Comparison of ENCODE assay signal across 14 mouse cellular contexts in the genomic region with DNA sequence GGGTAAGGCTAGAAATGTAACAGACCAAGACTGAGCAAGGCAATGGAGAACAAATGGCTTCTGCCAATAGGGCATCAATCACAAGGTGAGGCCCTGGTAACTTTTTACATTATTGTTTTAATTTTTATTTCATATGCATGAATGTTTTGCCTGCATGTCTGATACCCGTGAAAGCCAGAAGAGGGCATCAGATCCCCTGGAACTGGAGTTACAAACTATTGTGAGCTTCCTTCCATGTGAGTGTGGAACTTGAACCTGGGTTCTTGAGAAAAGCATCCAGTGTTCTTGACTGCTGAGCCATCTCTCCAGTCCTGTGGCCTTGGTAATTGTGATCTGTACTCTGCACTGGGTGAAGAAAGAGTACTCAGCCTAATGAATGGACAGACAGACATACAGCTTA.
DNase-seq lines count a peak whose midpoint lies in the region; ATAC-seq and TF ChIP-seq lines count a peak whose summit lies in the region.
"Had no signal": no experiment of that assay in that cellular context is flagged by ENCODE, and none has a peak within 500 bp of the region (broad histone marks: within the 10 kb centered on the region; RNA-seq: fewer than 3 reads in every experiment).

No protein-coding gene starts in this region.

- no peak for ATAC-seq in hindbrain, embryonic 11.5 days (ENCODE audit: low FRiP score)
- ATAC-seq in hindbrain, embryonic 13.5 days (ENCODE audit: low FRiP score), result no peak
- ATAC-seq in midbrain, embryonic 14.5 days (ENCODE audit: low FRiP score, low TSS enrichment), result no peak
- no peak for ATAC-seq in midbrain, embryonic 13.5 days

- peaks cover 11% of the 10 kb centered on the region for H3K4me1 ChIP-seq in cerebellum, adult 2 months (ENCODE audit: control insufficient read depth, insufficient read depth, low read length)
- H3K4me1 ChIP-seq in hindbrain, embryonic 11.5 days (replicated peaks; ENCODE audit: control insufficient read depth, insufficient read depth, low read length), result no peaks in the 10 kb centered on the region
- peaks cover 7% of the 10 kb centered on the region for H3K4me1 ChIP-seq in hindbrain, embryonic 13.5 days (replicated peaks)
- no peaks in the 10 kb centered on the region for H3K4me1 ChIP-seq in midbrain, embryonic 14.5 days (ENCODE audit: control insufficient read depth, insufficient read depth, low read length)
- H3K4me1 ChIP-seq in midbrain, embryonic 13.5 days (replicated peaks), result peaks cover 10% of the 10 kb centered on the region
- H3K4me1 ChIP-seq: embryonic facial prominence, embryonic 10.5 days; liver, embryonic 15.5 days had no signal

- peak; percentile 29; the same call in 1 of the 2 replicates for TF ChIP-seq CTCF in cerebellum, adult 2 months (IDR thresholded peaks at IDR 0.05; ENCODE audit: borderline replicate concordance, insufficient read depth, low read depth, low read length)
- peak; percentile 43; the same call in 1 of the 2 replicates for TF ChIP-seq CTCF in brain, embryonic 14.5 days (IDR thresholded peaks at IDR 0.05; ENCODE audit: borderline replicate concordance, extremely low read depth, insufficient read depth, insufficient read length)

- no peak overlapping the region for H3K4me2 ChIP-seq in hindbrain, embryonic 11.5 days (replicated peaks; ENCODE audit: low read depth, low read length)
- H3K4me2 ChIP-seq in hindbrain, embryonic 13.5 days, result no peak overlapping the region
- H3K4me2 ChIP-seq in midbrain, embryonic 14.5 days (ENCODE audit: low read length), result no peak overlapping the region
- no peak overlapping the region for H3K4me2 ChIP-seq in midbrain, embryonic 13.5 days (replicated peaks)
- H3K4me2 ChIP-seq: liver, embryonic 15.5 days had no signal

- no peak overlapping the region for H3K27ac ChIP-seq in cerebellum, adult 2 months (ENCODE audit: insufficient read depth, low read length)
- H3K27ac ChIP-seq in hindbrain, embryonic 11.5 days (ENCODE audit: low read depth, low read length), result no peak overlapping the region
- no peak overlapping the region for H3K27ac ChIP-seq in hindbrain, embryonic 13.5 days
- H3K27ac ChIP-seq in midbrain, embryonic 14.5 days (replicated peaks; ENCODE audit: low read depth, low read length), result no peak overlapping the region
- no peak overlapping the region for H3K27ac ChIP-seq in midbrain, embryonic 13.5 days
- H3K27ac ChIP-seq: embryonic facial prominence, embryonic 10.5 days; liver, embryonic 15.5 days; macrophage had no signal

- H3K9ac ChIP-seq in hindbrain, embryonic 11.5 days (ENCODE audit: low read depth, low read length), result no peak overlapping the region
- H3K9ac ChIP-seq in hindbrain, embryonic 13.5 days, result no peak overlapping the region
- no peak overlapping the region for H3K9ac ChIP-seq in midbrain, embryonic 14.5 days (replicated peaks; ENCODE audit: low read length)
- H3K9ac ChIP-seq in midbrain, embryonic 13.5 days (replicated peaks), result no peak overlapping the region
- H3K9ac ChIP-seq: liver, embryonic 15.5 days had no signal

- H3K4me3 ChIP-seq in cerebellum, adult 2 months (replicated peaks; ENCODE audit: insufficient read depth, low read depth, low read length), result no peak overlapping the region
- no peak overlapping the region for H3K4me3 ChIP-seq in hindbrain, embryonic 11.5 days (ENCODE audit: low read depth, low read length)
- no peak overlapping the region for H3K4me3 ChIP-seq in hindbrain, embryonic 13.5 days
- no peak overlapping the region for H3K4me3 ChIP-seq in midbrain, embryonic 14.5 days (replicated peaks; ENCODE audit: low read depth, low read length)
- no peak overlapping the region for H3K4me3 ChIP-seq in midbrain, embryonic 13.5 days (replicated peaks)
- H3K4me3 ChIP-seq: embryonic facial prominence, embryonic 10.5 days; liver, embryonic 15.5 days had no signal

- no peaks in the 10 kb centered on the region for H3K27me3 ChIP-seq in cerebellum, adult 2 months (ENCODE audit: control insufficient read depth, insufficient read depth, low read length)
- H3K27me3 ChIP-seq in hindbrain, embryonic 11.5 days (ENCODE audit: control insufficient read depth, insufficient read depth, low read length), result no peaks in the 10 kb centered on the region
- no peaks in the 10 kb centered on the region for H3K27me3 ChIP-seq in hindbrain, embryonic 13.5 days
- H3K27me3 ChIP-seq in midbrain, embryonic 14.5 days (ENCODE audit: control insufficient read depth, insufficient read depth, low read length), result no peaks in the 10 kb centered on the region
- H3K27me3 ChIP-seq in midbrain, embryonic 13.5 days, result no peaks in the 10 kb centered on the region
- H3K27me3 ChIP-seq: liver, embryonic 15.5 days had no signal

- no peaks in the 10 kb centered on the region for H3K9me3 ChIP-seq in hindbrain, embryonic 11.5 days (ENCODE audit: control insufficient read depth, low read length)
- H3K9me3 ChIP-seq in hindbrain, embryonic 13.5 days, result no peaks in the 10 kb centered on the region
- no peaks in the 10 kb centered on the region for H3K9me3 ChIP-seq in midbrain, embryonic 14.5 days (ENCODE audit: control insufficient read depth, low read length)
- no peaks in the 10 kb centered on the region for H3K9me3 ChIP-seq in midbrain, embryonic 13.5 days
- H3K9me3 ChIP-seq: embryonic facial prominence, embryonic 10.5 days; liver, embryonic 15.5 days had no signal

- WGBS in cerebellum, adult 2 months, result 41% methylated on average over 1 of the region's 1 CpGs
- 44% methylated on average over 1 of the region's 1 CpGs for WGBS in hindbrain, embryonic 11.5 days
- 32% methylated on average over 1 of the region's 1 CpGs for WGBS in hindbrain, embryonic 13.5 days
- WGBS in midbrain, embryonic 14.5 days, result 39% methylated on average over 1 of the region's 1 CpGs
- WGBS in midbrain, embryonic 13.5 days, result 44% methylated on average over 1 of the region's 1 CpGs

- no peaks in the 10 kb centered on the region for H3K36me3 ChIP-seq in hindbrain, embryonic 11.5 days (ENCODE audit: control insufficient read depth, insufficient read depth, low read length)
- no peaks in the 10 kb centered on the region for H3K36me3 ChIP-seq in hindbrain, embryonic 13.5 days
- H3K36me3 ChIP-seq in midbrain, embryonic 14.5 days (ENCODE audit: control insufficient read depth, insufficient read depth, low read length), result no peaks in the 10 kb centered on the region
- H3K36me3 ChIP-seq in midbrain, embryonic 13.5 days, result no peaks in the 10 kb centered on the region
- H3K36me3 ChIP-seq: embryonic facial prominence, embryonic 10.5 days; liver, embryonic 15.5 days had no signal

- peak in 1 of 2 experiments; percentile 39 for DNase-seq in cerebellum, adult 2 months
- no peak for DNase-seq in cerebellum, adult 8-10 months
- peak; percentile 10 for DNase-seq in hindbrain, embryonic 11.5 days (ENCODE audit: low spot score)
- DNase-seq in midbrain, embryonic 14.5 days, result peak; percentile 47
- DNase-seq in brain, embryonic 14.5 days (ENCODE audit: low read depth), result peak; percentile 31
- DNase-seq in gastrocnemius, postnatal 4 days (ENCODE audit: low spot score in 2 of 2), result no peak
- DNase-seq: B cell, adult 2 months; kidney, postnatal 10 days; thymus, adult 18-20 months had no signal

- no peak for TF ChIP-seq POLR2A in cerebellum, adult 2 months (IDR thresholded peaks at IDR 0.05; ENCODE audit: borderline replicate concordance, insufficient read depth, low read length)
- TF ChIP-seq POLR2A in brain, embryonic 14.5 days (IDR thresholded peaks at IDR 0.05; ENCODE audit: borderline replicate concordance, extremely low read depth, insufficient read depth, insufficient read length, poor library complexity, severe bottlenecking), result no peak

Comparison
In these comparisons a context has a peak if more than half of its experiments do, and no peak if none do; other contexts are left out.
1. DNase-seq: peak in hindbrain, embryonic 11.5 days (single experiment), midbrain, embryonic 14.5 days (single experiment) and brain, embryonic 14.5 days (single experiment); none in cerebellum, adult 8-10 months (single experiment) and gastrocnemius, postnatal 4 days (0 of 2).